ENCODE assay signal across 8 mouse cellular contexts in genomic region chr5:36696504-36697300, GRCm38 (mm10). TPM values are rescaled to one million over a fixed set of nuclear protein-coding genes. Genes with fewer than 3 reads are reported as not detected.
DNase-seq lines count a peak whose midpoint lies in the region; ATAC-seq and TF ChIP-seq lines count a peak whose summit lies in the region.

No protein-coding gene starts in this region.

- H3K36me3 ChIP-seq in kidney, embryonic 16.5 days (ENCODE audit: insufficient read depth, low read length) = no peaks in the 10 kb centered on the region
- no peaks in the 10 kb centered on the region for H3K36me3 ChIP-seq in myocyte (ENCODE audit: control insufficient read depth, insufficient read depth)

- peak overlapping the region; percentile 86 for H3K4me2 ChIP-seq in kidney, embryonic 16.5 days (replicated peaks; ENCODE audit: low read depth, low read length)
- H3K4me2 ChIP-seq in myocyte (ENCODE audit: low read depth) = peak overlapping the region; percentile 94

- H3K27me3 ChIP-seq in kidney, embryonic 16.5 days (ENCODE audit: insufficient read depth, low read length) = no peaks in the 10 kb centered on the region
- H3K27me3 ChIP-seq in myocyte (ENCODE audit: control insufficient read depth, insufficient read depth, insufficient read length) = no peaks in the 10 kb centered on the region

- no peak for ATAC-seq in kidney, embryonic 16.5 days (ENCODE audit: low FRiP score, low TSS enrichment)

- peak; percentile 35 for DNase-seq in gastrocnemius, postnatal 25 days
- no peak for DNase-seq in gastrocnemius, postnatal 10 days
- peak; percentile 36 for DNase-seq in R1 (ENCODE audit: low read depth, low spot score)
- DNase-seq in heart, adult 8-10 months (ENCODE audit: low spot score) = peak; percentile 33
- no peak for DNase-seq in thymus, adult 18-20 months
- DNase-seq in gastrocnemius, postnatal 4 days (ENCODE audit: low spot score in 2 of 2) = no peak

- TF ChIP-seq POLR2A in myocyte (IDR thresholded peaks at IDR 0.05; ENCODE audit: insufficient read length, low read depth) = no peak

- H3K9ac ChIP-seq in kidney, embryonic 16.5 days (replicated peaks; ENCODE audit: low read length) = peak overlapping the region; percentile 90; the same call in 1 of the 2 replicates

- peak overlapping the region; percentile 64; the same call in 1 of the 2 replicates for H3K27ac ChIP-seq in kidney, embryonic 16.5 days (ENCODE audit: low read length)

- H3K79me2 ChIP-seq in myocyte (ENCODE audit: control insufficient read depth, insufficient read depth) = peaks cover 36% of the 10 kb centered on the region

- H3K4me1 ChIP-seq in kidney, embryonic 16.5 days (ENCODE audit: insufficient read depth, low read length) = peaks cover 19% of the 10 kb centered on the region

- no peak overlapping the region; the same call in 1 of the 2 replicates for H3K4me3 ChIP-seq in kidney, embryonic 16.5 days (ENCODE audit: low read length)
- peak overlapping the region; percentile 60 for H3K4me3 ChIP-seq in myocyte

- no peaks in the 10 kb centered on the region for H3K9me3 ChIP-seq in kidney, embryonic 16.5 days (ENCODE audit: low read length)

- 77% methylated on average over 11 of the region's 11 CpGs for WGBS in kidney, embryonic 16.5 days

- peak overlapping the region; percentile 70 for H3ac ChIP-seq in myocyte (ENCODE audit: control insufficient read depth, insufficient read length)

TF ChIP-seq in myocyte, 11 proteins besides CTCF, POLR2A, EP300 and RAD21:
- no peak for TF ChIP-seq POLR2AphosphoS2 (IDR thresholded peaks at IDR 0.05; ENCODE audit: insufficient read length, low read depth)
- TF ChIP-seq E2F4 (IDR thresholded peaks at IDR 0.05; ENCODE audit: insufficient read depth) = no peak
- TF ChIP-seq TCF3 (IDR thresholded peaks at IDR 0.05; ENCODE audit: insufficient read length, low read depth) = no peak
- TF ChIP-seq TCF12 (IDR thresholded peaks at IDR 0.05; ENCODE audit: insufficient read depth, poor library complexity, severe bottlenecking) = no peak
- TF ChIP-seq MAX (IDR thresholded peaks at IDR 0.05; ENCODE audit: low read depth) = no peak
TF ChIP-seq in myocyte: peak in this region for 0.

RNA-seq across cellular contexts. Expression of gene D5Ertd579e, which starts 0.9 kb away (rescaled TPM):
- total RNA-seq in gastrocnemius, postnatal 25 days (2021) = 10 to 100 TPM; 67.6 to 73.7 TPM
- total RNA-seq in gastrocnemius, postnatal 10 days (2021) = 10 to 100 TPM; 51.2 to 67.3 TPM
- 10 to 100 TPM; 89.7 to 97.8 (median 92.7) TPM for total RNA-seq in heart, adult 8-10 months (2022)
- 18.4 and 20.7 TPM in 2 replicates for polyA plus RNA-seq in kidney, embryonic 16.5 days (2015; fragmentation: Nextera tagmentation; extraction: Ambion mirVana)
- 12.3 TPM for polyA plus RNA-seq in myocyte (2012; fragmentation: generic; extraction: Trizol)
- 10 to 100 TPM; 61.3 to 72.9 TPM for total RNA-seq in gastrocnemius, postnatal 4 days (2021)

RNA-seq across cellular contexts. Expression of gene Bloc1s4, which starts 51.7 kb away (rescaled TPM):
- total RNA-seq in gastrocnemius, postnatal 25 days (2021) = 1 to 10 TPM; 6.9 to 8.1 TPM
- 10 to 100 TPM in 1 of 2 experiments, 1 to 10 TPM in 1; 9.8 to 11.0 TPM for total RNA-seq in gastrocnemius, postnatal 10 days (2021)
- 10 to 100 TPM; 10.6 to 11.4 (median 11.3) TPM for total RNA-seq in heart, adult 8-10 months (2022)
- polyA plus RNA-seq in kidney, embryonic 16.5 days (2015; fragmentation: Nextera tagmentation; extraction: Ambion mirVana) = 24.9 and 25.4 TPM in 2 replicates
- 20.3 TPM for polyA plus RNA-seq in myocyte (2012; fragmentation: generic; extraction: Trizol)
- total RNA-seq in gastrocnemius, postnatal 4 days (2021) = 10 to 100 TPM; 10.9 to 11.9 TPM

Comparison
In these comparisons a context has a peak if more than half of its experiments do, and no peak if none do; other contexts are left out.
1. DNase-seq: peak in gastrocnemius, postnatal 25 days (single experiment), R1 (single experiment) and heart, adult 8-10 months (single experiment); none in gastrocnemius, postnatal 10 days (single experiment), thymus, adult 18-20 months (0 of 2) and gastrocnemius, postnatal 4 days (0 of 2).